Mouse (Mus musculus) ovary, adult 10 weeks (tissue): ENCODE measurements around the gene Cby3. TPM values are rescaled to one million over a fixed set of nuclear protein-coding genes. Genes with fewer than 3 reads are reported as not detected.

Experiments used
- polyA plus RNA-seq: library from polyadenylated mRNA; stranded (reverse); fragments of 350-450 nt; fragmentation: Illumina TruSeq; extraction: RNeasy Lipid Tissue Mini Kit (QIAGEN cat#74804); gene quantifications from one replicate; pipeline ENCODE4 v1.2.3, GENCODE M21; 2014

The Cby3 gene
- not detected for polyA plus RNA-seq

DNA sequence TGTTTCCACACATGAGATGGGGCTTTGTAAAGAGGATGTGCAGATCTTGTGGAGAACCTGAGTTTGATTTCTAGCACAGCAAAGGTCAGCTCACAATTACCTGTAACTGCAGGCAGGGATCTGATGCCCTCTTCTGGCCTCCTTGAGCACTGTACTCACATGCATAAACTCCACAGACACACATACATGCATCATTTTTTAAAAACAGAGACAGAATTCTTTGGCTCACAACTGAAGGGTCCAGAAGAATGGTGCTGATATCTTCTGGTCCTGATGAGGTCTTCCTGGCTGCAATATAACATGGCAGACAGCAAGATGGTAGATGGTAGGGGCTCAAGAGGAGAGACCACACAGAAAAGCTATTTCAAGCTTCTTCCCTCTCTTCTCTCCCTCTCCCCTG, at the start of gene Cby3:
Cby3 (plus strand) TSS at position 301 of the 400 bp plus-strand sequence.

DNA sequence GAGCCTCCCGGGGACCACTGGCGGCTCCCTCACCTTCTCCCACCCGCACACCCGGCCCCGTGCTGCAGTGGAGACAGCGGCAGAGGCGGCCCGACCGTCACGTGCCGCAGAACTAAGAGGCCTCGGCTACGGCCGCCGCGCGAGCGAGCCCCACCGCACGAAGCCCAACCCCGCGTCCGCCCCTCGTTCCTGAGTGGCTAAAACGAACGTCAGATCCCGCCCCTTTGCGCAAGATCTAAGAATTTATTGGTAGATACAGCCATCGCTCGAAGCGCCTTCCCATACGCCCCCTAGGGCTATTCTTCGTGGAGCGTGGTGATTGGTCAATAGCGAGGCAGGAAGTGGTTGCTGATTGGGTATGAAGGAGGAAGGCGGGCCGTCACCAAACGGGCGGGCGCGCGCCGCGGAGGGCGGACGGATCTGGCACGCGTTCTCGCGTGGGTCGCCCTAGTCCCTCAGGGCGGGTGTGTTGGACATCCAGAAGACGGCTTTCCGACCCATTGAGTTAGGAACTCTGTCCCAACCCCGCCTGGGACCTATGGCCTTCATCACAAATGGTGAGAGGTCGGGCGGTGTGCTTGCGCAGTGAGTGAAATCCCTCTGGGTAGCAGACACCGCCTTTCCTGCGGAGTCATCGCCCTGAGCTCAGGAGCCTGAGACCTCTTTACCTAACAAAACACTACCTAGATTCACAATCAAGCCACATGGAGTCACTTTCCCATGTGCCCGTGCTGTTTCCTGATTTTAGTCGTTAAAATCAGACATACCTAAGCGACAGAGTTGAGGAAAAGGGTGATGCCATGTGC, 28.6 kb upstream of the Cby3 start, which contains the start of gene Canx:
Canx (minus strand) TSS at position 178 of the 806 bp plus-strand sequence.

DNA sequence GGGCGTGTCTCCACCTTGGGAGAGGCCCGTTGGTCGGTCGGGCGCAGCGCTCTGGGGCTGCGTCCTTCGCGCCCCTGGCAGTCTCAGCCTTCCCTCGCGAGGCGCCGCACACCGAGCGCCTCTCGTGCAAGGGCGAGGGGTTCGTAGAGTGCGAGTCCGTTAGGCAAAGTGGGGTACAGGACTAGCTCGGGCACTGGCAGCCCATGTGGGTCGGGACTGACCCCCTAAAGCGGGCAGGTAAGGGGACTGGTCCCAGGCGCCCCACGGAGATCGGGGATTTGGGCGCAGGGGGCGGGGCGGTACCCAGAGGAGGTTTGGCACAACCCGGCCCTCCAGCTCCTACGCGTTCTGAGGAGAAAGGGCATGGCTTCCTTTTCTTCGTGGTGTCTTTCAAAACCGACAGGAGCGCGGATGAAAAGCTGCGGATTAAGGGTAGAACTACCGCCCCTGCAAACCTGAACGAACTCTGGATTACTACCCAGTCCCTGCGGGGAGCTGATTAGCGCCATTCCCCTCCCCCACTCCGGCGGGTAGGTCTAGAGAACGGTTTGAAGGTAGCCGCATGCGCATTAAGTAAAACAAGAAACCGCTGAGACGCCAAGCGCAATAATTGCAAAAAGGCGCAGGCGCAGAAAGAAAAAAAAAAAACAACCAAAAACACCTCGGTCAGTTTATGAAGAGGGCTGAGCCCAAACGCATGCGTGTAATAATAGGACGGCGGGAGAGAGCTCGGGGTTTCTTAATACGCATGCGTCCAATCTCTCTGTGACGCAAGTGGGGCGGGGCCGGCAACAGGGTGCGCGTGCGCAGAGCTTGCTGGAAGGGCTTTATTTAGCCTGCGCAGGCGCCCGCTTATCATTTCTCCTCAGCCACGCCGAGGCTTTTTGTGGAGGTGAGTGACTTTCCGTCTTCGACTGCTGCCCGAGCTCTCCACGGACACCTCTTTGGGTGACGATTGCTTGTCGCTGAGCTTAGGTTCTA, 22.9 kb downstream of the Cby3 start, which contains the start of gene Hnrnph1:
Hnrnph1 (plus strand) TSS at position 80 of the 981 bp plus-strand sequence.

Other genes with a start within 250 kb of the Cby3 start
- gene Tbc1d9b, start 223.1 kb upstream of the Cby3 start, polyA plus RNA-seq: 6.2 TPM
- gene Mrnip, start 180.0 kb upstream of the Cby3 start, polyA plus RNA-seq: not detected
- 358 TPM for gene Sqstm1, start 143.6 kb upstream of the Cby3 start, polyA plus RNA-seq
- 4.0 TPM for gene Mgat4b, start 143.6 kb upstream of the Cby3 start, polyA plus RNA-seq
- not detected for gene Ltc4s, start 115.8 kb upstream of the Cby3 start, polyA plus RNA-seq
- 16.4 TPM for gene Maml1, start 62.2 kb upstream of the Cby3 start, polyA plus RNA-seq
- 1,147 TPM for gene Canx, start 28.8 kb upstream of the Cby3 start, polyA plus RNA-seq
- gene Hnrnph1, start 22.5 kb downstream of the Cby3 start, polyA plus RNA-seq: 1,085 TPM
- 43.7 TPM for gene Rufy1, start 76.7 kb downstream of the Cby3 start, polyA plus RNA-seq
- 49.5 TPM for gene Adamts2, start 247.6 kb downstream of the Cby3 start, polyA plus RNA-seq